Mouse (Mus musculus): ENCODE measurements around the gene Irf2bp1. TPM values are rescaled to one million over a fixed set of nuclear protein-coding genes. Genes with fewer than 3 reads are reported as not detected.

Gene Irf2bp1
- polyA plus RNA-seq, 1 experiment from 2014 or later = 31.6 TPM

DNA sequence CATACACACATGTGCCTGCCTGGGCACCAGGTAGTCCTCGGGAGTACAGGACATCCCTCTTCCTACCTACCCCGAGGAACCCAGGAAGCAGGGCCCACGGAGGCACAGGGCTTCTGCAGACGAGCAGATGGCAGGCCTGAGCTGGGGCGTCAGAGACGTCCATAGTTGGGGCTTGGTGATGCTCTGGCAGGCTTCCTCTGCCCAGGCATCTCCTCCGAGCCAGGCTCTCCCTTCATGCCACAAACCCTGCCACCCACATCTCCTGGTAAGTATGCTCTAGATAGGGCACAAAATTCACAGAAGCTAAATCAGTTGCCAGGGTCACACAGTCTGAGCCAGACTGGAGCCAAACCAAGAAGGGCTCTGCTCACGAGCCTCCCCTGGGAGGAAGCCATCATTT is 46.3 kb downstream of the Irf2bp1 start:
- H3K27me3 ChIP-seq (ENCODE audit: control insufficient read depth, insufficient read depth, low read length) = no peaks in the 10 kb centered on the region

DNA sequence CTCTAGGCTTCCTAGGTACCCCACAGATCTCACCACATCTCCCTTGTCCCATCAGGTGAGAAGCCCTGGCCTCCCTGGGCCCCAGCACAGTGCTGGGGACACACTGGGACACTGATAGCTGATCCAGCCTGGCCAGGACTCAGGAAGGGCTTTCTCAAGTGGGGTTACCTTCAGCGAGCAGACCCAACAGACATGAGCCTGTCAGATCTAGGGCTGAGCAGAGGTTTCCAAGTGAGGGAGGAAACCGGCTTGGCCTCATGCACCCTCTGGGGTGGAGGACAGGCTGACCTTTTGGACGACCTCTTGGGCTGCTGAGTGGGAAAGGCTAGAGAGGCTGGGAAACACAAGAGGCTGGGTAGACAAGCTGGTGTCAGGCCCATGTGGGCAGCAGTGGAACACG is 47.3 kb downstream of the Irf2bp1 start:
- H3K4me3 ChIP-seq (ENCODE audit: low read depth, low read length) = no peak overlapping the region
- DNase-seq (ENCODE audit: low spot score) (no peak), ATAC-seq (replicated peaks; ENCODE audit: low FRiP score) (no peak)
- H3K9me3 ChIP-seq (ENCODE audit: control insufficient read depth, low read length) = no peaks in the 10 kb centered on the region
- H3K9ac ChIP-seq (ENCODE audit: low read length) = no peak overlapping the region
- no peaks in the 10 kb centered on the region for H3K4me1 ChIP-seq (replicated peaks; ENCODE audit: control insufficient read depth, insufficient read depth, low read length)
- no peak overlapping the region for H3K4me2 ChIP-seq (ENCODE audit: low read depth, low read length, severe bottlenecking)
- 75% methylated on average over 4 of the region's 4 CpGs for WGBS
- peaks cover 22% of the 10 kb centered on the region for H3K36me3 ChIP-seq (ENCODE audit: control insufficient read depth, insufficient read depth, low read length)
- H3K27me3 ChIP-seq (ENCODE audit: control insufficient read depth, insufficient read depth, low read length) = no peaks in the 10 kb centered on the region
- H3K27ac ChIP-seq (ENCODE audit: low read depth, low read length) = no peak overlapping the region

More for the DNA sequence above, 46.3 kb downstream of the Irf2bp1 start:
- DNase-seq (ENCODE audit: low spot score) (no peak), ATAC-seq (replicated peaks; ENCODE audit: low FRiP score) (no peak)
- H3K4me2 ChIP-seq (ENCODE audit: low read depth, low read length, severe bottlenecking) = no peak overlapping the region
- 86% methylated on average over 8 of the region's 8 CpGs for WGBS
- no peak overlapping the region for H3K4me3 ChIP-seq (ENCODE audit: low read depth, low read length)
- H3K36me3 ChIP-seq (ENCODE audit: control insufficient read depth, insufficient read depth, low read length) = peaks cover 28% of the 10 kb centered on the region
- no peaks in the 10 kb centered on the region for H3K9me3 ChIP-seq (ENCODE audit: control insufficient read depth, low read length)
- no peak overlapping the region for H3K9ac ChIP-seq (ENCODE audit: low read length)
- no peak overlapping the region for H3K27ac ChIP-seq (ENCODE audit: low read depth, low read length)
- H3K4me1 ChIP-seq (replicated peaks; ENCODE audit: control insufficient read depth, insufficient read depth, low read length) = no peaks in the 10 kb centered on the region

DNA sequence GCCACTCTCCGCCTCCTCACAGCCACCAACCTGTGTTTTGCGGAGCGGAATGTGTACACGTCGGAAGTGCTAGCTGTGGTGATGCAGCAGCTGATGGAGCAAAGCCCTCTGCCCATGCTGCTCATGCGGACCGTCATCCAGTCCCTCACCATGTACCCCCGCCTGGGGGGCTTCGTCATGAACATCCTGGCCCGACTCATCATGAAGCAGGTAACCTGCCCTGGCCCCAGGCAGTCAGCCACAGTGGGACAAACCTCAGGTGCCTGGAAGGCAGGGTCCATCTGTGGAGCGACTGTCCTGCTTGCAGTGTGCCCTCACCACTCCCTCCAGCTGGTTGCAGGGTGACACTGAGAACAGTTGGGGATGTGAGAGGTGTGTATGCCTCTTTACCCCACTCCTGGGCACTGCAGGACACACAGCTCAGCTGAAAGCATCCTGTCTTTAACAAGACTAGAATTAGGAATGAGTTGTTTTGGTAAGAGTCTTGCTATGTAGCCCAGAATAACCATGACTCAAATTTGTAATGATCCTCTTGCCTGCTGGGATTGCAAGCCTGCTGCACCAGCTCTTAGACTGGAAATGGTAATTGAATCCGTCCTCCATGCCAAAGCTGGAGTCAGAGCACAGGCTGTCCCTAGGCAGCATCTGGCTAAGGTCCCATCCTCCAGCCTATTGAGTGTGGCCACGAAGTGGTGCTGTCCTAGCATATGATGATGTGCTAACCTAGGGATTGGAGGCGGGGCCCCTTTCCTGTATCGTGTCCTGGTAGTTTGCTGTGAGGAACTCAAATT is 48.7 kb downstream of the Irf2bp1 start:
- no peak for DNase-seq (ENCODE audit: low spot score)
- H3K4me1 ChIP-seq (replicated peaks; ENCODE audit: control insufficient read depth, insufficient read depth, low read length) = no peaks in the 10 kb centered on the region
- WGBS = 90% methylated on average over 15 of the region's 15 CpGs
- no peak overlapping the region for H3K4me3 ChIP-seq (ENCODE audit: low read depth, low read length)
- no peak for ATAC-seq (replicated peaks; ENCODE audit: low FRiP score)
- peaks cover 19% of the 10 kb centered on the region for H3K36me3 ChIP-seq (ENCODE audit: control insufficient read depth, insufficient read depth, low read length)
- H3K4me2 ChIP-seq (ENCODE audit: low read depth, low read length, severe bottlenecking) = no peak overlapping the region
- H3K9me3 ChIP-seq (ENCODE audit: control insufficient read depth, low read length) = no peaks in the 10 kb centered on the region
- H3K9ac ChIP-seq (ENCODE audit: low read length) = no peak overlapping the region
- no peaks in the 10 kb centered on the region for H3K27me3 ChIP-seq (ENCODE audit: control insufficient read depth, insufficient read depth, low read length)
- no peak overlapping the region for H3K27ac ChIP-seq (ENCODE audit: low read depth, low read length)

DNA sequence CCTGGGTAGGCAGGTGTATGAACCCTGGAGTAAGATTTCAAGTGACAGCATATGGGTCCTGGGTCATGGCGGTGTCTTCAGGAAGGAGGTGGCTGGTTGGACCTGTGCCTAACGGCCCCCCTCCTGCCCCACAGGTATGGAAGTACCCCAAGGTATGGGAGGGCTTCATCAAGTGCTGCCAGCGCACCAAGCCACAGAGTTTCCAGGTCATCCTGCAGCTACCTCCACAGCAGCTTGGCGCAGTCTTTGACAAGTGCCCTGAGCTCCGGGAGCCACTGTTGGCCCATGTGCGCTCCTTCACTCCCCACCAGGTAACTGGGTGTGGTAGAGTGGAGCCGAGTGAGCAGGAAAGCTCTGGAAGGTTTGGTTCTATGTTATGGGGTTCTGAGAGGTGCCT is 49.3 kb downstream of the Irf2bp1 start:
- Histone ChIP-seq H3K9me3 (ENCODE audit: control insufficient read depth, low read length) (no peaks in the 10 kb centered on the region), H3K36me3 (ENCODE audit: control insufficient read depth, insufficient read depth, low read length) (peaks cover 18% of the 10 kb centered on the region), H3K4me3 (ENCODE audit: low read depth, low read length) (no peak overlapping the region), H3K4me2 (ENCODE audit: low read depth, low read length, severe bottlenecking) (no peak overlapping the region), H3K27me3 (ENCODE audit: control insufficient read depth, insufficient read depth, low read length) (no peaks in the 10 kb centered on the region), H3K4me1 (replicated peaks; ENCODE audit: control insufficient read depth, insufficient read depth, low read length) (no peaks in the 10 kb centered on the region), H3K9ac (ENCODE audit: low read length) (no peak overlapping the region), H3K27ac (ENCODE audit: low read depth, low read length) (no peak overlapping the region)
- 90% methylated on average over 7 of the region's 7 CpGs for WGBS
- DNase-seq (ENCODE audit: low spot score) = no peak
- no peak for ATAC-seq (replicated peaks; ENCODE audit: low FRiP score)

DNA sequence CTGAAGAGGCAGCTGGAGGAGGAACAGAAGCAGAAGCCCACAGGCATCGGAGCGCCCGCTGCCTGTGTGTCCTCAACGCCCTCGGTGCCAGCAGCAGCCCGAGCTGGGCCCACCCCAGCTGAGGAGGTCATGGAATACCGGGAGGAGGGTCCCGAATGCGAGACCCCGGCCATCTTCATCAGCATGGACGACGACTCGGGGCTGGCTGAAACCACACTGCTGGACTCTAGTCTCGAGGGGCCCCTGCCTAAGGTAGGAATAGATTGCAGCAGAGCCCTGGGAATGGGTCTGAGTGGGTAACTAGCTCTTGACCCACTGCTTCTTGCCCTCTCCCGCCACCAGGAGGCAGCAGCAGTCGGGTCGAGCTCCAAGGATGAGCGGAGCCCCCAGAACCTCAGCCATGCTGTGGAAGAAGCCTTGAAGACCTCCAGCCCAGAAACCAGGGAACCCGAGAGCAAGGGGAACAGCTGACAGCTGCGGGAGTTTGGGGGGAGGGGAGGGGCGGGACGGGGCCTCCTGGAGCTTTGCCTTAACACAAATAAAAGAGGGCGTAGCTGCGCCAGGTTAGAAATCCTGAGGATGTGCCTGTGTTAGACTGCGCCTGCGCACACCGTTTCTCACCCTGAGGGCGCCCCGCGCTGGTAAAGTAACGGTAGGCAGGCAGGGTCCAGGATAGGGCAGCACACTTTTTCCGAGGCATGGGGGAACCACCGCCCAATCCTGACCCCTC is 50.4 kb downstream of the Irf2bp1 start, which contains the start of gene Rsph6a:
Gene Rsph6a, plus strand, starts transcription at position 644 of the 730 bp plus-strand sequence.
- Histone ChIP-seq H3K36me3 (ENCODE audit: control insufficient read depth, insufficient read depth, low read length) (peaks cover 14% of the 10 kb centered on the region; the same call in 1 of the 2 replicates), H3K27me3 (ENCODE audit: control insufficient read depth, insufficient read depth, low read length) (no peaks in the 10 kb centered on the region), H3K4me3 (ENCODE audit: low read depth, low read length) (no peak within 1 kb of the TSS; the same call in none of the 2 replicates), H3K9ac (ENCODE audit: low read length) (peak within 1 kb of the TSS; percentile 29), H3K4me1 (replicated peaks; ENCODE audit: control insufficient read depth, insufficient read depth, low read length) (no peaks in the 10 kb centered on the region), H3K27ac (ENCODE audit: low read depth, low read length) (no peak within 1 kb of the TSS), H3K9me3 (ENCODE audit: control insufficient read depth, low read length) (no peaks in the 10 kb centered on the region), H3K4me2 (ENCODE audit: low read depth, low read length, severe bottlenecking) (peak within 1 kb of the TSS; percentile 44; the same call in 1 of the 2 replicates)
- WGBS = 25% methylated on average over 33 of the region's 33 CpGs
- ATAC-seq (replicated peaks; ENCODE audit: low FRiP score) (peak; percentile 76), DNase-seq (ENCODE audit: low spot score) (peak; percentile 88)

DNA sequence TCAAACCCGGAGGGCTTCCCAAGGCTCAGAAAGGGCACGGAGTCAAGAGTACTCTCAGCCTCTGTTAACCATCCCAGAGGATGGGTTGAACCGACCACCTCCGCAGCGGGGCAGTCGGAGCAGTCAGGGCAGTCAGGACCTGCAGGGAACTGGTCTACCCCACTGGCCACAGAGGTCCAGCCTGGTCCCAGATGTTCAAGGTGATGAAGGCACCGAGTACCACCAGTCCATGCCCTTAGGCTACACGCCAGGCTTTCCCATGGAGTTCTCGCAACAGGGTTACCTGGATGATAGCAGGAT is 50.9 kb downstream of the Irf2bp1 start:
- Histone ChIP-seq H3K27me3 (ENCODE audit: control insufficient read depth, insufficient read depth, low read length) (no peaks in the 10 kb centered on the region), H3K4me3 (ENCODE audit: low read depth, low read length) (no peak overlapping the region; the same call in 1 of the 2 replicates), H3K9ac (ENCODE audit: low read length) (peak overlapping the region; percentile 29), H3K4me1 (replicated peaks; ENCODE audit: control insufficient read depth, insufficient read depth, low read length) (no peaks in the 10 kb centered on the region), H3K4me2 (ENCODE audit: low read depth, low read length, severe bottlenecking) (peak overlapping the region; percentile 44; the same call in 1 of the 2 replicates), H3K36me3 (ENCODE audit: control insufficient read depth, insufficient read depth, low read length) (peaks cover 10% of the 10 kb centered on the region; the same call in 1 of the 2 replicates), H3K9me3 (ENCODE audit: control insufficient read depth, low read length) (no peaks in the 10 kb centered on the region), H3K27ac (ENCODE audit: low read depth, low read length) (no peak overlapping the region)
- 55% methylated on average over 9 of the region's 9 CpGs for WGBS
- DNase-seq (ENCODE audit: low spot score) (no peak), ATAC-seq (replicated peaks; ENCODE audit: low FRiP score) (no peak)

DNA sequence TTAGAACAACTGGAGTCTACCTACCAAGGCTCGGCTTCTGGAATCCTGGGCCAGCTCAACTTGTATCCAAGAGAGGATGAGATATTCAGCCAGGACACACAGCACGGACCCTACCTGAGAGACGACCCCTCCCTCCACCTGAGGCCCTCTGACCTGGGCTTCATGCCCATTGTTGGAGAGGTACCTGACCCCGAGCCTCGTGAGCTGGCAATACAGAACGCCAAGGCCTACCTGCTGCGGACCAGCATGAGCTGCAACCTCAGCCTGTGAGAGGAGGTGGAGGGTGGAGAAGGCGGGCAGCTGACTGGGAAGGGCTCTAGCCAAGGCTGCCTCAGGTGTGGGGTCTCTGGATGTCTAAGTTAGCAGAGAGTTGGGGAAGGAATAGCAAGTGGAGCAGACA is 51.3 kb downstream of the Irf2bp1 start:
- Histone ChIP-seq H3K27me3 (ENCODE audit: control insufficient read depth, insufficient read depth, low read length) (no peaks in the 10 kb centered on the region), H3K9ac (ENCODE audit: low read length) (no peak overlapping the region), H3K4me3 (ENCODE audit: low read depth, low read length) (no peak overlapping the region), H3K27ac (ENCODE audit: low read depth, low read length) (no peak overlapping the region), H3K36me3 (ENCODE audit: control insufficient read depth, insufficient read depth, low read length) (peaks cover 8% of the 10 kb centered on the region; the same call in 1 of the 2 replicates), H3K4me2 (ENCODE audit: low read depth, low read length, severe bottlenecking) (no peak overlapping the region), H3K9me3 (ENCODE audit: control insufficient read depth, low read length) (no peaks in the 10 kb centered on the region), H3K4me1 (replicated peaks; ENCODE audit: control insufficient read depth, insufficient read depth, low read length) (no peaks in the 10 kb centered on the region)
- ATAC-seq (replicated peaks; ENCODE audit: low FRiP score) (no peak), DNase-seq (ENCODE audit: low spot score) (no peak)
- WGBS = 88% methylated on average over 8 of the region's 8 CpGs

Measured in forebrain, embryonic 11.5 days (tissue).